Mouse (Mus musculus) liver, embryonic 12.5 days (tissue): ENCODE data around the gene Cry2. TPM values are rescaled to one million over a fixed set of nuclear protein-coding genes. Genes with fewer than 3 reads are reported as not detected.
A peak's percentile ranks its signal among the peaks of the same experiment; 100 is the strongest.

Source experiments
- ATAC-seq: fragments of 200-750 bp; cut with Nextera tagmentation; 2 replicates; pipeline ENCODE4 v1.8.0; 2017; ENCODE audit warnings: moderate number of reproducible peaks, mild to moderate bottlenecking, moderate library complexity
- H3K27ac ChIP-seq: fragments of 300-500 bp; sonication (generic); 2 replicates; pipeline ENCODE4 v1.5.1; 2016; ENCODE audit warnings: mild to moderate bottlenecking
- H3K27me3 ChIP-seq: fragments of 300-500 bp; sonication (generic); replicated peaks from 2 replicates; pipeline ENCODE4 v1.6.1; 2016; ENCODE audit warnings: mild to moderate bottlenecking, moderate library complexity
- H3K36me3 ChIP-seq: fragments of 300-500 bp; sonication (generic); 2 replicates; pipeline ENCODE4 v1.6.1; 2016; ENCODE audit warnings: mild to moderate bottlenecking, moderate library complexity
- H3K4me1 ChIP-seq: fragments of 300-500 bp; sonication (generic); 2 replicates; pipeline ENCODE4 v1.6.1; 2016
- H3K4me2 ChIP-seq: fragments of 300-500 bp; sonication (generic); 2 replicates; pipeline ENCODE4 v1.6.1; 2016; ENCODE audit warnings: mild to moderate bottlenecking, moderate library complexity
- H3K4me3 ChIP-seq: fragments of 300-500 bp; sonication (generic); 2 replicates; pipeline ENCODE4 v1.5.1; 2016; ENCODE audit warnings: mild to moderate bottlenecking, moderate library complexity
- H3K9ac ChIP-seq: fragments of 300-500 bp; sonication (generic); 2 replicates; pipeline ENCODE4 v1.6.1; 2016; ENCODE audit warnings: mild to moderate bottlenecking, moderate library complexity
- H3K9me3 ChIP-seq: fragments of 300-500 bp; sonication (generic); replicated peaks from 2 replicates; pipeline ENCODE4 v1.6.1; 2016; ENCODE audit warnings: mild to moderate bottlenecking, moderate library complexity
- WGBS: fragments of 180-500 bp; shearing (Covaris S2); methylation state at CpG from one replicate; pipeline ENCODE4 v1.1.7; 2016; ENCODE audit not compliant: insufficient replicate concordance; 5-methylcytosine and 5-hydroxymethylcytosine counted together
- polyA plus RNA-seq: library from polyadenylated mRNA; unstranded; fragments of >200 nt; fragmentation: Nextera tagmentation; extraction: Ambion mirVana; gene quantifications from 2 replicates; pipeline ENCODE4 v1.2.1, GENCODE M21; 2016

Gene Cry2
- polyA plus RNA-seq, 1 experiment from 2014 or later = 14.1 TPM

- no peak for ATAC-seq
- Histone ChIP-seq H3K4me2 (no peak overlapping the region), H3K9ac (no peak overlapping the region), H3K9me3 (no peaks in the 10 kb centered on the region), H3K36me3 (peaks cover 25% of the 10 kb centered on the region), H3K4me3 (no peak overlapping the region), H3K27ac (no peak overlapping the region), H3K4me1 (peaks cover 74% of the 10 kb centered on the region), H3K27me3 (no peaks in the 10 kb centered on the region; the same call in 1 of the 2 replicates)
- WGBS = 53% methylated on average over 2 of the region's 2 CpGs
These were observed 3.8 kb downstream of the Cry2 start for GRCm38 (mm10) chr2:92430089-92430488.

DNA sequence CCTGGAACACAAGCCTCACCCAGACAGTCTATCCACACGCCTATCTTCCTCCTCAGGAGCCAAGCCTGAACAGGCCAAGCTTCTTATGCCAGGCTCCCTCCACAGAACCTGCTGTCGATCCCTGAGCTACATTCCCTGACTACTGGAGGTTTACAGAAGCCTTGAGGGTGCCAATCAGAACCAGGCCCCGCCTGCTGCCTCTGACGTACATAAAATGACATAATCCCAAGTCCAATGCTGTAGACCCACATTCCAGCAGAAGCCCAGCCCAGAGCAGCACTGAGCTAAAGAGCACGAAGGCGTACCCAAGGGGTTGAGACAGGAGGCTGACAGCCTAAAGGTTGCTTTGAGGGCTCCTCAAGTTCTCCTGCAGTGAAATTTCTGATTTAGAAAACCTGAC lies 6.0 kb downstream of the Cry2 start:
- H3K9ac ChIP-seq = no peak overlapping the region
- ATAC-seq = no peak

GRCm38 (mm10) chr2:92426426-92426825 lies 7.4 kb downstream of the Cry2 start:
- Histone ChIP-seq H3K27ac (no peak overlapping the region), H3K9ac (no peak overlapping the region), H3K9me3 (no peaks in the 10 kb centered on the region), H3K4me2 (no peak overlapping the region), H3K4me3 (no peak overlapping the region), H3K36me3 (peaks cover 61% of the 10 kb centered on the region), H3K27me3 (no peaks in the 10 kb centered on the region), H3K4me1 (peaks cover 48% of the 10 kb centered on the region)
- ATAC-seq = no peak
- 89% methylated on average over 3 of the region's 3 CpGs for WGBS

More for the DNA sequence above, 6.0 kb downstream of the Cry2 start:
- WGBS = 67% methylated on average over 6 of the region's 6 CpGs
- H3K27me3 ChIP-seq = no peaks in the 10 kb centered on the region
- H3K4me1 ChIP-seq = peaks cover 62% of the 10 kb centered on the region
- no peaks in the 10 kb centered on the region for H3K9me3 ChIP-seq
- H3K4me2 ChIP-seq = no peak overlapping the region
- H3K4me3 ChIP-seq = no peak overlapping the region
- H3K36me3 ChIP-seq = peaks cover 47% of the 10 kb centered on the region
- H3K27ac ChIP-seq = no peak overlapping the region

DNA sequence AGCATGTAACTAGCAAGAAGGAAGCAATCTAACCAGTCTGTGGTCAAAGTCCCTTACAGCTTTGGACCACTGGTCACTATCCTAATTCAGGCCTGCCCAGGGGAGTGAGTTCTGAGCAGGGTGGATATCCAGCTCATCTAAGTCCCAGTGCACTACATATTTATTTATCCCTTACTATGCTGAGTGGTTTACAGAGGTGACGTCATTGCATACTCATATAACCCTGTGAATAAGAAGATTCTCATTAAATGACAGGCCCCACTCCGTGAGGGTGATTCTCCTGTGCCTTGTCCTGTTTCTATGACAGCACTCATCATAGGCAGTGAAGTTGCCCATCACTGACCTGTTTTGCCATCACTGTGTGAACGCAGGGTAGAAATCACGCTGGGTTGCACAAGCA lies 8.5 kb downstream of the Cry2 start:
- Histone ChIP-seq H3K27me3 (no peaks in the 10 kb centered on the region), H3K4me3 (no peak overlapping the region), H3K4me1 (peaks cover 37% of the 10 kb centered on the region), H3K9ac (no peak overlapping the region), H3K36me3 (peaks cover 72% of the 10 kb centered on the region), H3K27ac (no peak overlapping the region), H3K4me2 (no peak overlapping the region), H3K9me3 (no peaks in the 10 kb centered on the region)
- 85% methylated on average over 4 of the region's 4 CpGs for WGBS
- no peak for ATAC-seq

- no peak overlapping the region for H3K9ac ChIP-seq
- H3K4me2 ChIP-seq = no peak overlapping the region
- no peak overlapping the region for H3K4me3 ChIP-seq
- no peaks in the 10 kb centered on the region for H3K27me3 ChIP-seq
- H3K9me3 ChIP-seq = no peaks in the 10 kb centered on the region
- peaks cover 30% of the 10 kb centered on the region for H3K4me1 ChIP-seq
- no peak for ATAC-seq
- H3K36me3 ChIP-seq = peaks cover 77% of the 10 kb centered on the region
- no peak overlapping the region for H3K27ac ChIP-seq
- 81% methylated on average over 9 of the region's 9 CpGs for WGBS
These were observed 9.2 kb downstream of the Cry2 start for GRCm38 (mm10) chr2:92424462-92425308.

DNA sequence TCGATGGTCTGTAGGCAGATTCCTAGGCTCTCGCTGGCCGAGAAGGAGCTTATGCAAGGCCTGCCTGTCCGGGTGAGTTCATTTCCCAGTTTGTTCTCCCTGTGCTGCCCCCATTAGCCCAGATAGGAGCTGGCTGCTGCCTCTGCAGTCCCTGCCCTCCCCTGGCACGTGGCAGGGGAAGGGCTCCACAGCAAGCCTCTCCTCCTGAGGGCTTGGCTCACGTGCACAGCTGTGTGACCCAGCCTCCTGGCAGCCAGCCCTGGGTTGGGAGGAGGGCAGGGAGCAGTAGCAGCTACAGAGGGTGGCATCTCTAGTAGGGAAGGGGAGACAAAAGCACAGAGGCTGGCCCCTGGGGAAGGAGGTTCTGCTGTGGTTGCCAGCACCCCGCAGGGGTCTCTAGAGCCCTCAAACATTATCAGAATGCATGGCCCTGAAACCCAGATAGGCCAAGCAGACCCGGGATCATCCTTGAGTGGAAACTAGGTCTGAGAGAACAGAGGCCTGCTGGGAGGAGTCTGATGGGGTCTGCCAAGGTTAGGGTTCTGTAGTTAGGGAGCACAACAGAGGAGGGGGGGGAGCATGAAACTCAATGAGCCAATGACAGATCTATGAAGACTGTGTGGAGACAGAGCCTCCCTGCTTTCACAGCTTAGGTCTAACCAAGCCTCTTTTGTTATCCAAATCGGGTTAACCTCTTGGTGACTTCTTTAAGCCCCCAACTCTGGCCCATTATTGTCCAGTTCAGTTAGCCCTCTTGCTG lies 10.0 kb downstream of the Cry2 start:
- H3K4me3 ChIP-seq = no peak overlapping the region
- H3K9me3 ChIP-seq = no peaks in the 10 kb centered on the region
- WGBS = 79% methylated on average over 9 of the region's 9 CpGs
- no peak overlapping the region for H3K9ac ChIP-seq
- peaks cover 22% of the 10 kb centered on the region for H3K4me1 ChIP-seq
- H3K4me2 ChIP-seq = no peak overlapping the region
- H3K27ac ChIP-seq = no peak overlapping the region
- H3K36me3 ChIP-seq = peaks cover 80% of the 10 kb centered on the region
- ATAC-seq = no peak
- no peaks in the 10 kb centered on the region for H3K27me3 ChIP-seq

GRCm38 (mm10) chr2:92423156-92423555 lies 10.7 kb downstream of the Cry2 start:
- ATAC-seq = no peak
- no peak overlapping the region for H3K27ac ChIP-seq
- WGBS = 76% methylated on average over 9 of the region's 9 CpGs

GRCm38 (mm10) chr2:92422388-92423135 lies 11.3 kb downstream of the Cry2 start:
- Histone ChIP-seq H3K9ac (no peak overlapping the region), H3K36me3 (peaks cover 93% of the 10 kb centered on the region), H3K4me3 (no peak overlapping the region), H3K4me2 (no peak overlapping the region), H3K27ac (no peak overlapping the region), H3K4me1 (peaks cover 9% of the 10 kb centered on the region; the same call in 1 of the 2 replicates), H3K9me3 (no peaks in the 10 kb centered on the region), H3K27me3 (no peaks in the 10 kb centered on the region)
- 53% methylated on average over 10 of the region's 10 CpGs for WGBS
- 0 out of 2 replicates have a peak, but pooled peaks have one; percentile 31 for ATAC-seq

More at GRCm38 (mm10) chr2:92423156-92423555, 10.7 kb downstream of the Cry2 start:
- Histone ChIP-seq H3K4me3 (no peak overlapping the region), H3K4me1 (peaks cover 15% of the 10 kb centered on the region), H3K36me3 (peaks cover 87% of the 10 kb centered on the region), H3K9ac (no peak overlapping the region), H3K27me3 (no peaks in the 10 kb centered on the region), H3K4me2 (no peak overlapping the region), H3K9me3 (no peaks in the 10 kb centered on the region)

DNA sequence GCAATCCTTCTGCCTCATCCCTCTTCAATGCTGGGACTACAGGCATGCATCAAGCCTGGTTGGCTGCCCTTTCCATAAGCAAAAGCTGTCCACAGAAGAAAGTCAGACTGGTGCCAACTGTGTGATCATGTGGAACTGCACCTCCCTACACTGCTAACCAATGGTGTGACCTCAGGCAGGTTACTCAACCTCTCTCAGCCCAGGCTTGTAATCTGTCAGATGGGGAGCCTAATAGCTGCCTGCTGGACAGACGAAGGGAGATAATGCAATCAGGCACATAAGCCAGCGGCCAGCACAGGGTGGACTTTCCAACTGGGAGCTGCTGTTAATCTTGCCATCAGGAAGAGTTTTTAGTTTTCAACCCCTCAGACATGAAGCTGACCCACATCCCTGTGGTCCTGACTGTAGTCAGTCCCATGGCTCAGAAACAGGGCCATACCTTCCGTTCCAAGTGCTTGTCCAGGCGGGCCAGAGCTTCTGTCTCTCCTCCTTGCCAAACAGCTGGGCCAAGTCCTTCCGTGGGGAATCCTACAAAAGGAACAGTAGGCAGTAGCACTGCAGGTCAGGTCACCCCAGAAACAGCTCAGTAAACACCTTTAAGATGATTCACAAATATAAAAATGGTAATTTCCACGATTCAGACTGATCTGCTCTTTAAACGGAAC lies 12.0 kb downstream of the Cry2 start:
- 80% methylated on average over 7 of the region's 7 CpGs for WGBS
- Histone ChIP-seq H3K4me1 (0 out of 2 replicates have a peak, but pooled peaks cover 6% of the 10 kb centered on the region), H3K27me3 (no peaks in the 10 kb centered on the region), H3K9me3 (no peaks in the 10 kb centered on the region), H3K9ac (no peak overlapping the region), H3K27ac (no peak overlapping the region), H3K4me2 (no peak overlapping the region), H3K4me3 (no peak overlapping the region), H3K36me3 (peaks cover 100% of the 10 kb centered on the region)
- no peak for ATAC-seq

- WGBS = 88% methylated on average over 10 of the region's 10 CpGs
- ATAC-seq = no peak
These were observed 22.1 kb downstream of the Cry2 start for GRCm38 (mm10) chr2:92411705-92412104.

GRCm38 (mm10) chr2:92408309-92409045 lies 25.4 kb downstream of the Cry2 start:
- WGBS = 84% methylated on average over 18 of the region's 18 CpGs
- H3K27ac ChIP-seq = no peak overlapping the region
- H3K4me2 ChIP-seq = no peak overlapping the region
- H3K4me3 ChIP-seq = no peak overlapping the region
- no peak for ATAC-seq
- no peaks in the 10 kb centered on the region for H3K27me3 ChIP-seq
- H3K4me1 ChIP-seq = no peaks in the 10 kb centered on the region
- H3K9ac ChIP-seq = no peak overlapping the region
- H3K9me3 ChIP-seq = no peaks in the 10 kb centered on the region
- peaks cover 97% of the 10 kb centered on the region for H3K36me3 ChIP-seq

More at GRCm38 (mm10) chr2:92411705-92412104, 22.1 kb downstream of the Cry2 start:
- Histone ChIP-seq H3K27ac (no peak overlapping the region), H3K9me3 (no peaks in the 10 kb centered on the region), H3K36me3 (peaks cover 98% of the 10 kb centered on the region), H3K4me3 (no peak overlapping the region), H3K27me3 (no peaks in the 10 kb centered on the region), H3K4me2 (no peak overlapping the region), H3K9ac (no peak overlapping the region), H3K4me1 (no peaks in the 10 kb centered on the region)
